Mouse (Mus musculus) liver, adult 2 months (tissue): ENCODE data around the gene Enox1.

Experiments
- CTCF ChIP-seq: fragments of 200-500 bp; IDR thresholded peaks from 2 replicates; pipeline ENCODE4 v1.5.1; 2011; ENCODE audit warnings: low read depth, low read length, control low read depth
- POLR2A ChIP-seq: fragments of 200-500 bp; IDR thresholded peaks from 2 replicates; pipeline ENCODE4 v1.6.1; 2011; ENCODE audit warnings: low read length, control low read depth; ENCODE audit not compliant: insufficient read depth; ENCODE audit errors: extremely low read depth

DNA sequence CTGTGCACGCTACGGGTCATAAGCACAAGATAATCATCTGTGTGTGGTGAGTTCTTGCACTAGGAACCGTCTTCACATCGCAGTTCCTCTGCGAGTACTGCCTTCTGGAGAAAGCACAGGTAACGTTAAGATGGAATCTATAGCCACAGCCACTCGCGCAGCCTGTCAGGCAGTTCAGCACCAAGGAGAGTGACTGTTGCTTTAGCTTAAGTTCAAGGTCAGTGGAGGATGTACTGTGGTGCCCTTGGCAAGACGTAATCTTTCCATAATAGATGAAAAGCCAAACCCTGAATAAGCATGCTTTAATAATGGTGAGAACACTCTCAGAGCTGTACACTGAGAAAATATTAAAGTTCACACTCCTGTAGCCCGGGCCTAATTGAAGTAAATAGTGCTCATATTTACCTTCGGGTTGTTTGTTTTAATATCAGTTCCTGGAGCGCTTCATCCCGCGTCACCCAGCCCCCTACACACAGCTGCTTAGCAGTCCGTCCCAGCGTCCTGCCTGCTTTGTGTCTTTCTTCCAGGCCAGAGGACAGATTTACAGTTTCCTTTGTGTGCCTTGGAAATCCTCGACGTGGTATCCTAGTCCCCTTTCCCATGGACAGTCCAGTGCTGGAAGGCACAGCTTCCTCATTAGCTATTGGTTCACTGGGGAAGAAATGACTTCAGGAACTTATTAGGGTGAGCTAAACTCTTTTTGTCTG is 38.9 kb downstream of the Enox1 start:
- no peak for TF ChIP-seq POLR2A
- no peak for TF ChIP-seq CTCF
